8 mouse cellular contexts compared by ENCODE assay signal in genomic region chr1:90424066-90424821, GRCm38 (mm10).
A peak's percentile ranks its signal among the peaks of the same experiment; 100 is the strongest.
DNase-seq lines count a peak whose midpoint lies in the region; ATAC-seq lines count a peak whose summit lies in the region.

No protein-coding gene starts in this region.

- peak; percentile 81 for DNase-seq in hindbrain, embryonic 10.5 days (ENCODE audit: low spot score)
- DNase-seq in adrenal gland, postnatal 36 days = peak; percentile 12 to 20
- DNase-seq in heart, postnatal 14 days = peak; percentile 8 to 35
- peak; percentile 35 for DNase-seq in midbrain, embryonic 14.5 days
- DNase-seq in lung, postnatal 4 days = no peak
- no peak for DNase-seq in ovary, postnatal 36 days (ENCODE audit: low spot score)
- no peak for DNase-seq in left cerebral cortex, postnatal 4 days

- peaks cover 47% of the 10 kb centered on the region for H3K4me1 ChIP-seq in hindbrain, embryonic 10.5 days (replicated peaks)
- no peaks in the 10 kb centered on the region for H3K4me1 ChIP-seq in hindbrain, embryonic 16.5 days (ENCODE audit: control insufficient read depth, insufficient read depth, low read depth, low read length)
- peaks cover 5% of the 10 kb centered on the region; the same call in 1 of the 2 replicates for H3K4me1 ChIP-seq in midbrain, embryonic 14.5 days (ENCODE audit: control insufficient read depth, insufficient read depth, low read length)

- no peaks in the 10 kb centered on the region for H3K36me3 ChIP-seq in hindbrain, embryonic 10.5 days
- H3K36me3 ChIP-seq in hindbrain, embryonic 16.5 days (ENCODE audit: control insufficient read depth, insufficient read depth, low read length) = no peaks in the 10 kb centered on the region
- no peaks in the 10 kb centered on the region for H3K36me3 ChIP-seq in midbrain, embryonic 14.5 days (ENCODE audit: control insufficient read depth, insufficient read depth, low read length)

- H3K4me3 ChIP-seq in hindbrain, embryonic 10.5 days = 0 out of 2 replicates have a peak overlapping the region, but pooled peaks have one; percentile 0
- no peak overlapping the region for H3K4me3 ChIP-seq in hindbrain, embryonic 16.5 days (ENCODE audit: low read length)
- no peak overlapping the region for H3K4me3 ChIP-seq in midbrain, embryonic 14.5 days (replicated peaks; ENCODE audit: low read depth, low read length)

- peaks cover 41% of the 10 kb centered on the region for H3K27me3 ChIP-seq in hindbrain, embryonic 10.5 days (ENCODE audit: insufficient read depth, poor library complexity, severe bottlenecking)
- no peaks in the 10 kb centered on the region; the same call in 1 of the 2 replicates for H3K27me3 ChIP-seq in hindbrain, embryonic 16.5 days (replicated peaks; ENCODE audit: control insufficient read depth, insufficient read depth, low read length)
- no peaks in the 10 kb centered on the region for H3K27me3 ChIP-seq in midbrain, embryonic 14.5 days (ENCODE audit: control insufficient read depth, insufficient read depth, low read length)

- intact Hi-C loops in heart, postnatal 14 days (cut with DNase I) = no loop called here
- intact Hi-C loops in left cerebral cortex, postnatal 4 days (cut with DNase I) = no loop called here

- H3K9ac ChIP-seq in hindbrain, embryonic 16.5 days (ENCODE audit: low read depth, low read length) = no peak overlapping the region
- H3K9ac ChIP-seq in midbrain, embryonic 14.5 days (replicated peaks; ENCODE audit: low read length) = no peak overlapping the region

- H3K4me2 ChIP-seq in hindbrain, embryonic 16.5 days (ENCODE audit: low read length) = no peak overlapping the region
- no peak overlapping the region for H3K4me2 ChIP-seq in midbrain, embryonic 14.5 days (ENCODE audit: low read length)

- H3K9me3 ChIP-seq in hindbrain, embryonic 10.5 days = peaks cover 11% of the 10 kb centered on the region; the same call in 1 of the 2 replicates
- no peaks in the 10 kb centered on the region for H3K9me3 ChIP-seq in hindbrain, embryonic 16.5 days (ENCODE audit: control insufficient read depth, low read length)
- no peaks in the 10 kb centered on the region for H3K9me3 ChIP-seq in midbrain, embryonic 14.5 days (ENCODE audit: control insufficient read depth, low read length)

- WGBS in hindbrain, embryonic 10.5 days = 10% methylated on average over 13 of the region's 13 CpGs
- WGBS in hindbrain, embryonic 16.5 days = 9% methylated on average over 13 of the region's 13 CpGs
- 10% methylated on average over 13 of the region's 13 CpGs for WGBS in midbrain, embryonic 14.5 days

- peak overlapping the region; percentile 50 for H3K27ac ChIP-seq in hindbrain, embryonic 10.5 days
- no peak overlapping the region for H3K27ac ChIP-seq in hindbrain, embryonic 16.5 days (ENCODE audit: low read depth, low read length)
- H3K27ac ChIP-seq in midbrain, embryonic 14.5 days (replicated peaks; ENCODE audit: low read depth, low read length) = no peak overlapping the region

- ATAC-seq in hindbrain, embryonic 16.5 days = no peak
- ATAC-seq in midbrain, embryonic 14.5 days (ENCODE audit: low FRiP score, low TSS enrichment) = no peak

Comparison
In these comparisons a context has a peak if more than half of its experiments do, and no peak if none do; other contexts are left out.
1. DNase-seq: peak in hindbrain, embryonic 10.5 days (single experiment), adrenal gland, postnatal 36 days (2 of 2), heart, postnatal 14 days (2 of 2) and midbrain, embryonic 14.5 days (single experiment); none in lung, postnatal 4 days (0 of 2), ovary, postnatal 36 days (single experiment) and left cerebral cortex, postnatal 4 days (single experiment).